8 mouse cellular contexts compared by ENCODE assay signal in the genomic region with DNA sequence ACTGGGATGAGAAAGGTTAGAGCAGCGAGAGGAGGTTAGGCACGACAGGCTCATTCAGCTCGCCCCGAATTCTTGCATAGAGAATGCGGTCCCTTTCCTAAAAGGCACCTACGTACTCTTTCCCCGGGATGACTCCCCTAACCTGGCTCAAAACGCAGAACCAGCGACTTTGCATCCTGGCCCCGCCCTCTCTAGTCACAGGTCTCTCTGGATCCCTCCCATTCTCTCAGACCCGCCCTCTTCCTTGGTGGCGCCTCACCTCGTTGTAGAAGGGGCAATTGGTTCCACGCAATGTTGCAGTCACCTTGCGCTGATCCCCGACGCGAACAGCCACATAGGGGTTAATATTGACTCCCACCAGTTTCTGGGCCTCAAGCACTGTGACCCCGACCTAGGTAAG. TPM values are rescaled to one million over a fixed set of nuclear protein-coding genes. Genes with fewer than 3 reads are reported as not detected.
A peak's percentile ranks its signal among the peaks of the same experiment; 100 is the strongest.
DNase-seq lines count a peak whose midpoint lies in the region; ATAC-seq lines count a peak whose summit lies in the region.

No protein-coding gene starts in this region.

- no peaks in the 10 kb centered on the region for H3K4me1 ChIP-seq in midbrain, embryonic 16.5 days (ENCODE audit: control insufficient read depth, insufficient read depth, low read length)
- H3K4me1 ChIP-seq in midbrain, embryonic 11.5 days (ENCODE audit: control insufficient read depth, insufficient read depth, low read length), result no peaks in the 10 kb centered on the region
- H3K4me1 ChIP-seq in forebrain, embryonic 12.5 days, result no peaks in the 10 kb centered on the region
- no peaks in the 10 kb centered on the region for H3K4me1 ChIP-seq in liver, embryonic 11.5 days (replicated peaks; ENCODE audit: control insufficient read depth, insufficient read depth, low read length)

- no peak overlapping the region for H3K4me3 ChIP-seq in midbrain, embryonic 16.5 days (ENCODE audit: low read depth, low read length)
- H3K4me3 ChIP-seq in midbrain, embryonic 11.5 days (ENCODE audit: low read depth, low read length), result no peak overlapping the region
- no peak overlapping the region for H3K4me3 ChIP-seq in forebrain, embryonic 12.5 days (replicated peaks)
- H3K4me3 ChIP-seq in liver, embryonic 11.5 days (ENCODE audit: low read depth, low read length), result no peak overlapping the region

- peak overlapping the region; percentile 27; the same call in 1 of the 2 replicates for H3K4me2 ChIP-seq in midbrain, embryonic 16.5 days (ENCODE audit: low read length)
- no peak overlapping the region for H3K4me2 ChIP-seq in midbrain, embryonic 11.5 days
- peak overlapping the region; percentile 8 for H3K4me2 ChIP-seq in forebrain, embryonic 12.5 days
- 0 out of 2 replicates have a peak overlapping the region, but pooled peaks have one; percentile 12 for H3K4me2 ChIP-seq in liver, embryonic 11.5 days

- WGBS in midbrain, embryonic 16.5 days, result 9% methylated on average over 19 of the region's 19 CpGs
- 7% methylated on average over 19 of the region's 19 CpGs for WGBS in midbrain, embryonic 11.5 days
- WGBS in forebrain, embryonic 12.5 days, result 5% methylated on average over 19 of the region's 19 CpGs
- 9% methylated on average over 19 of the region's 19 CpGs for WGBS in liver, embryonic 11.5 days

- H3K36me3 ChIP-seq in midbrain, embryonic 16.5 days (ENCODE audit: control insufficient read depth, insufficient read depth, low read length), result no peaks in the 10 kb centered on the region
- no peaks in the 10 kb centered on the region for H3K36me3 ChIP-seq in midbrain, embryonic 11.5 days (ENCODE audit: control insufficient read depth, insufficient read depth, low read length)
- H3K36me3 ChIP-seq in forebrain, embryonic 12.5 days (replicated peaks), result no peaks in the 10 kb centered on the region
- no peaks in the 10 kb centered on the region for H3K36me3 ChIP-seq in liver, embryonic 11.5 days (ENCODE audit: control insufficient read depth, insufficient read depth, low read length)

- H3K27ac ChIP-seq in midbrain, embryonic 16.5 days (ENCODE audit: low read length), result no peak overlapping the region
- no peak overlapping the region for H3K27ac ChIP-seq in midbrain, embryonic 11.5 days (ENCODE audit: low read depth, low read length)
- no peak overlapping the region for H3K27ac ChIP-seq in forebrain, embryonic 12.5 days
- H3K27ac ChIP-seq in liver, embryonic 11.5 days (ENCODE audit: low read depth, low read length), result no peak overlapping the region

- no peak for DNase-seq in midbrain, embryonic 11.5 days (ENCODE audit: low spot score, missing footprints)
- DNase-seq in liver, embryonic 11.5 days (ENCODE audit: low spot score), result no peak
- peak; percentile 36 for DNase-seq in thymus, postnatal 25 days
- DNase-seq in right cerebral cortex, postnatal 25 days, result no peak
- no peak for DNase-seq in adrenal gland, postnatal 10 days

- H3K9me3 ChIP-seq in midbrain, embryonic 16.5 days (replicated peaks; ENCODE audit: control insufficient read depth, low read length, poor library complexity, severe bottlenecking), result no peaks in the 10 kb centered on the region
- H3K9me3 ChIP-seq in midbrain, embryonic 11.5 days (ENCODE audit: control insufficient read depth, low read length), result no peaks in the 10 kb centered on the region
- H3K9me3 ChIP-seq in forebrain, embryonic 12.5 days, result no peaks in the 10 kb centered on the region
- no peaks in the 10 kb centered on the region for H3K9me3 ChIP-seq in liver, embryonic 11.5 days (ENCODE audit: control insufficient read depth, low read length)

- no peak overlapping the region for H3K9ac ChIP-seq in midbrain, embryonic 16.5 days (ENCODE audit: low read depth, low read length)
- no peak overlapping the region for H3K9ac ChIP-seq in midbrain, embryonic 11.5 days (ENCODE audit: low read length)
- H3K9ac ChIP-seq in forebrain, embryonic 12.5 days, result no peak overlapping the region
- H3K9ac ChIP-seq in liver, embryonic 11.5 days (ENCODE audit: low read depth, low read length), result no peak overlapping the region

- H3K27me3 ChIP-seq in midbrain, embryonic 16.5 days (ENCODE audit: control insufficient read depth, insufficient read depth, low read depth, low read length), result no peaks in the 10 kb centered on the region
- H3K27me3 ChIP-seq in midbrain, embryonic 11.5 days (ENCODE audit: control insufficient read depth, insufficient read depth, low read length), result no peaks in the 10 kb centered on the region
- peaks cover 20% of the 10 kb centered on the region for H3K27me3 ChIP-seq in forebrain, embryonic 12.5 days
- H3K27me3 ChIP-seq in liver, embryonic 11.5 days (replicated peaks; ENCODE audit: control insufficient read depth, insufficient read depth, low read length), result peaks cover 20% of the 10 kb centered on the region

- ATAC-seq in midbrain, embryonic 16.5 days, result no peak
- ATAC-seq in midbrain, embryonic 11.5 days (ENCODE audit: low FRiP score), result no peak
- ATAC-seq in forebrain, embryonic 12.5 days (ENCODE audit: low FRiP score), result no peak
- no peak for ATAC-seq in liver, embryonic 11.5 days (replicated peaks; ENCODE audit: low FRiP score)
- no peak for ATAC-seq in frontal cortex, adult (ENCODE audit: low TSS enrichment)

RNA-seq across cellular contexts. Expression of a gene that starts 4.8 kb away (rescaled TPM):
- 0.30 TPM in 1 of 2 replicates, not detected in the other for polyA plus RNA-seq in midbrain, embryonic 16.5 days (2015; fragmentation: Nextera tagmentation; extraction: Ambion mirVana)
- not detected in 2 replicates for polyA plus RNA-seq in midbrain, embryonic 11.5 days (2014; fragmentation: Nextera tagmentation; extraction: Ambion mirVana)
- not detected in 2 replicates for polyA plus RNA-seq in forebrain, embryonic 12.5 days (2016; fragmentation: Nextera tagmentation; extraction: Ambion mirVana)
- polyA plus RNA-seq in liver, embryonic 11.5 days (2014; fragmentation: Nextera tagmentation; extraction: Ambion mirVana), result not detected in 2 replicates
- not detected for total RNA-seq in adrenal gland, postnatal 10 days (2021)

RNA-seq across cellular contexts. Expression of a gene that starts 17.0 kb away (rescaled TPM):
- polyA plus RNA-seq in midbrain, embryonic 16.5 days (2015; fragmentation: Nextera tagmentation; extraction: Ambion mirVana), result 7.2 and 7.8 TPM in 2 replicates
- polyA plus RNA-seq in midbrain, embryonic 11.5 days (2014; fragmentation: Nextera tagmentation; extraction: Ambion mirVana), result 5.9 and 6.2 TPM in 2 replicates
- 5.3 and 7.7 TPM in 2 replicates for polyA plus RNA-seq in forebrain, embryonic 12.5 days (2016; fragmentation: Nextera tagmentation; extraction: Ambion mirVana)
- 4.1 and 4.7 TPM in 2 replicates for polyA plus RNA-seq in liver, embryonic 11.5 days (2014; fragmentation: Nextera tagmentation; extraction: Ambion mirVana)
- total RNA-seq in adrenal gland, postnatal 10 days (2021), result 1 to 10 TPM; 4.1 to 4.7 TPM

RNA-seq across cellular contexts. Expression of a gene that starts 40.1 kb away (rescaled TPM):
- 407 and 448 TPM in 2 replicates for polyA plus RNA-seq in midbrain, embryonic 16.5 days (2015; fragmentation: Nextera tagmentation; extraction: Ambion mirVana)
- 212 and 224 TPM in 2 replicates for polyA plus RNA-seq in midbrain, embryonic 11.5 days (2014; fragmentation: Nextera tagmentation; extraction: Ambion mirVana)
- 196 and 199 TPM in 2 replicates for polyA plus RNA-seq in forebrain, embryonic 12.5 days (2016; fragmentation: Nextera tagmentation; extraction: Ambion mirVana)
- polyA plus RNA-seq in liver, embryonic 11.5 days (2014; fragmentation: Nextera tagmentation; extraction: Ambion mirVana), result 146 and 166 TPM in 2 replicates
- total RNA-seq in adrenal gland, postnatal 10 days (2021), result 100 to 1,000 TPM; 164 to 172 TPM

RNA-seq across cellular contexts. Expression of a gene that starts 40.2 kb away (rescaled TPM):
- polyA plus RNA-seq in midbrain, embryonic 16.5 days (2015; fragmentation: Nextera tagmentation; extraction: Ambion mirVana), result 1.2 and 1.3 TPM in 2 replicates
- polyA plus RNA-seq in midbrain, embryonic 11.5 days (2014; fragmentation: Nextera tagmentation; extraction: Ambion mirVana), result 0.62 and 1.1 TPM in 2 replicates
- 1.3 TPM in 2 replicates for polyA plus RNA-seq in forebrain, embryonic 12.5 days (2016; fragmentation: Nextera tagmentation; extraction: Ambion mirVana)
- 1.6 and 2.8 TPM in 2 replicates for polyA plus RNA-seq in liver, embryonic 11.5 days (2014; fragmentation: Nextera tagmentation; extraction: Ambion mirVana)
- 1 to 10 TPM; 2.8 to 4.3 TPM for total RNA-seq in adrenal gland, postnatal 10 days (2021)
